Mouse (Mus musculus) liver, embryonic 13.5 days (tissue): ENCODE data around the gene Gin1. TPM values are rescaled to one million over a fixed set of nuclear protein-coding genes. Genes with fewer than 3 reads are reported as not detected.

Experiments
- ATAC-seq: fragments of 200-750 bp; cut with Nextera tagmentation; 2 replicates; pipeline ENCODE4 v1.8.0; 2017; ENCODE audit warnings: low read depth, mild to moderate bottlenecking, moderate number of reproducible peaks, moderate library complexity
- DNase-seq: peaks from one replicate; pipeline ENCODE4 v3.0.0; 2022
- H3K27ac ChIP-seq: fragments of 300-500 bp; sonication (generic); 2 replicates; pipeline ENCODE4 v1.5.1; 2015; ENCODE audit warnings: moderate library complexity, mild to moderate bottlenecking, inconsistent platforms
- H3K27me3 ChIP-seq: fragments of 300-500 bp; sonication (generic); 2 replicates; pipeline ENCODE4 v1.6.1; 2015; ENCODE audit warnings: mild to moderate bottlenecking, inconsistent platforms
- H3K36me3 ChIP-seq: fragments of 300-500 bp; sonication (generic); 2 replicates; pipeline ENCODE4 v1.6.1; 2015; ENCODE audit warnings: mild to moderate bottlenecking, inconsistent platforms
- H3K4me1 ChIP-seq: fragments of 300-500 bp; sonication (generic); replicated peaks from 2 replicates; pipeline ENCODE4 v1.6.1; 2015; ENCODE audit warnings: inconsistent platforms
- H3K4me2 ChIP-seq: fragments of 300-500 bp; sonication (generic); 2 replicates; pipeline ENCODE4 v1.6.1; 2015; ENCODE audit warnings: inconsistent platforms, mild to moderate bottlenecking, moderate library complexity
- H3K4me3 ChIP-seq: fragments of 300-500 bp; sonication (generic); replicated peaks from 2 replicates; pipeline ENCODE4 v1.5.1; 2015; ENCODE audit warnings: mild to moderate bottlenecking, inconsistent platforms
- H3K9ac ChIP-seq: fragments of 300-500 bp; sonication (generic); 2 replicates; pipeline ENCODE4 v1.6.1; 2015; ENCODE audit warnings: mild to moderate bottlenecking, inconsistent platforms
- H3K9me3 ChIP-seq: fragments of 300-500 bp; sonication (generic); replicated peaks from 2 replicates; pipeline ENCODE4 v1.6.1; 2016; ENCODE audit warnings: inconsistent platforms
- WGBS: fragments of 180-500 bp; shearing (Covaris S2); methylation state at CpG from one replicate; pipeline ENCODE4 v1.1.7; 2015; ENCODE audit not compliant: insufficient replicate concordance; 5-methylcytosine and 5-hydroxymethylcytosine counted together
- polyA plus RNA-seq: library from polyadenylated mRNA; unstranded; fragments of >200 nt; fragmentation: Nextera tagmentation; extraction: Ambion mirVana; gene quantifications from 2 replicates; pipeline ENCODE4 v1.2.1, GENCODE M21; 2015

Gin1 gene
- polyA plus RNA-seq, 1 experiment from 2014 or later: 13.6 TPM

DNA sequence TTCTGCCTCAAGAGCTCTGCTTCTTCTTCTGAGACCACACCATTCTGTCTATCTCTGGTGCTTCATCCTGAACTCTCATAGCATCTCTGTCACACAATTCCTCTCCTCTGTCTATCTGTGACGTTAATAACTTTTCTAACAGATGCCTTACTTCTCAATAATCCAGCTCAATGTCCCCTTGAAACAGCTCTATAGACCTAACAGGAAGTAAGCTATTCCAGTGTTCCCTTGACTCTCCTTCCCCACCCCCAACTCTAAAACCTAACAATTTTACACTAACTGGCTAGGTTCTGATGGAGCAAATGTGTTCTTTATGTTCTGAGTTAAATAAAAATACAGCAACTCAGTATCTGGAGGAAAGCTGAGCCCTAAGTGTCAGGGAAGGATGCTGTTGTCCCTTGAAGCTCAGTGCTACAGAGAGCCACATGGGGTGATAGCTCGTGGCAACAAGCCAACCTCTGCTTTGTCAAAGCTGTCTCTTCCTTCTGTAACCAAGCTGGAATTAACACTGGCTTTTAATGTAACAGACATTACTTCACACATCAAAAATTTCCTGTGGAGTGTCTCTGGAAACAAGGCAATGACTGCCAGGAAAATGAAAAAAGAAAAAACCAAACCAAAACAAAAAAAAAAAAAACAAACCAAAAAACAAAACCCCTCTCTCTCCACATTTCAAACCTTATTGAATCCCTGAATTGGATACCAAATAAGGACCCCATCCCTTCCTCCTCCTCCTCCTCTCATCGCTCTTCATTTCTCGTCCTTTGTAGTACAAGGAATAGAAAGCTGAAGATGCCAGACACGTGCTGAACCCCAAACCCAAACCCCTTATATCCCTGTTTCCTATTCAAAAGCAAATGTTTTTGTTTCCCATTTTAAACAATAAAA is 63.7 kb downstream of the Gin1 start:
- no peaks in the 10 kb centered on the region for H3K36me3 ChIP-seq
- no peak overlapping the region for H3K4me2 ChIP-seq
- H3K4me3 ChIP-seq: no peak overlapping the region
- no peak for DNase-seq
- H3K9me3 ChIP-seq: no peaks in the 10 kb centered on the region
- no peaks in the 10 kb centered on the region for H3K27me3 ChIP-seq
- H3K4me1 ChIP-seq: no peaks in the 10 kb centered on the region
- no peak overlapping the region for H3K9ac ChIP-seq
- ATAC-seq: no peak
- H3K27ac ChIP-seq: no peak overlapping the region
- 64% methylated on average over 5 of the region's 5 CpGs for WGBS

DNA sequence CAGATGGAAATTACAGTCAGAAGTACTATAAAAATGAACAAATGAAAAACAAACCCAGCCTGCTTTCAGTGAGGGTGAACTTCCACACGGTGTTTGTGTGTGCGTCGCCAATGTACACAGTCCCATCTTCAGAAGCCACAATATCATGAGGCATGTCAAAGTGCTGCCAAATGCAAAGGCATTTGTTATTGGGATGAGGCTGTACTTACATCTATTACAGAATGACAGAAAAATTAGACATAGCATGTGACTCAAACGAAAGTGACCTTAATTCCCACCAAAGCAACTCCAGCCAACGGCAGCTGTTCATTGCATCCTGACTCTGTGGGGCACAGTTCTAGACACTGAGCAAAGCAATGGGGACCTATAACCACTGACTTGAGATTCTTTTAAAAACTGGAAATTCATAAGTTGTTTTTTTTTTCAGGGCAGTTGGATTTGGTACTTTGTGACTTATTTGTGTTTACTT is 64.4 kb downstream of the Gin1 start:
- DNase-seq (no peak), ATAC-seq (no peak)
- no peak overlapping the region for H3K4me3 ChIP-seq
- 83% methylated on average over 5 of the region's 5 CpGs for WGBS
- H3K27ac ChIP-seq: no peak overlapping the region
- H3K36me3 ChIP-seq: no peaks in the 10 kb centered on the region
- no peaks in the 10 kb centered on the region for H3K27me3 ChIP-seq
- H3K9me3 ChIP-seq: no peaks in the 10 kb centered on the region
- no peaks in the 10 kb centered on the region for H3K4me1 ChIP-seq
- H3K4me2 ChIP-seq: no peak overlapping the region
- no peak overlapping the region for H3K9ac ChIP-seq

Other genes with a start within 250 kb of the Gin1 start
- 40.9 and 51.1 TPM in 2 replicates for gene D1Ertd622e, start 108.1 kb upstream of the Gin1 start, polyA plus RNA-seq
- 12.2 and 16.9 TPM in 2 replicates for gene Ppip5k2, start 239 bp downstream of the Gin1 start, polyA plus RNA-seq